In genomic region chr11:106658051-106658880, GRCm38 (mm10) we compare ENCODE assay signal across 9 mouse cellular contexts. TPM values are rescaled to one million over a fixed set of nuclear protein-coding genes. Genes with fewer than 3 reads are reported as not detected.
DNase-seq lines count a peak whose midpoint lies in the region; ATAC-seq and TF ChIP-seq lines count a peak whose summit lies in the region.
"Had no signal": no experiment of that assay in that cellular context is flagged by ENCODE, and none has a peak within 500 bp of the region (broad histone marks: within the 10 kb centered on the region; RNA-seq: fewer than 3 reads in every experiment).

No protein-coding gene starts in this region.

- H3K36me3 ChIP-seq in embryonic facial prominence, embryonic 11.5 days (replicated peaks; ENCODE audit: control insufficient read depth, insufficient read depth, low read depth, low read length): no peaks in the 10 kb centered on the region
- H3K36me3 ChIP-seq in heart, adult 2 months (ENCODE audit: control insufficient read depth, insufficient read depth, low read length): peaks cover 25% of the 10 kb centered on the region
- no peaks in the 10 kb centered on the region for H3K36me3 ChIP-seq in limb, embryonic 10.5 days
- no peaks in the 10 kb centered on the region for H3K36me3 ChIP-seq in midbrain, embryonic 16.5 days (ENCODE audit: control insufficient read depth, insufficient read depth, low read length)

- no peaks in the 10 kb centered on the region for H3K79me2 ChIP-seq in heart, adult 2 months (replicated peaks; ENCODE audit: control insufficient read depth, insufficient read depth, low read length)

- no peak overlapping the region for H3K27ac ChIP-seq in embryonic facial prominence, embryonic 11.5 days (replicated peaks; ENCODE audit: low read depth, low read length)
- H3K27ac ChIP-seq in heart, adult 2 months: peak overlapping the region; percentile 87
- H3K27ac ChIP-seq in limb, embryonic 10.5 days: peak overlapping the region; percentile 84
- H3K27ac ChIP-seq in midbrain, embryonic 16.5 days (ENCODE audit: low read length): peak overlapping the region; percentile 63

- TF ChIP-seq POLR2A in heart, adult 2 months (IDR thresholded peaks at IDR 0.05; ENCODE audit: insufficient read depth, low read depth, low read length): 0 out of 2 replicates have a peak, but pooled peaks have one; percentile 41

- peak overlapping the region; percentile 14; the same call in 1 of the 2 replicates for H3K9ac ChIP-seq in embryonic facial prominence, embryonic 11.5 days (replicated peaks; ENCODE audit: low read length)
- 0 out of 2 replicates have a peak overlapping the region, but pooled peaks have one; percentile 2 for H3K9ac ChIP-seq in heart, adult 2 months (ENCODE audit: low read depth, low read length)
- no peak overlapping the region for H3K9ac ChIP-seq in midbrain, embryonic 16.5 days (ENCODE audit: low read depth, low read length)

- peaks cover 2% of the 10 kb centered on the region; the same call in 1 of the 2 replicates for H3K4me1 ChIP-seq in embryonic facial prominence, embryonic 11.5 days (ENCODE audit: control insufficient read depth, insufficient read depth, low read length)
- peaks cover 33% of the 10 kb centered on the region for H3K4me1 ChIP-seq in heart, adult 2 months (ENCODE audit: control insufficient read depth, insufficient read depth, low read length)
- peaks cover 38% of the 10 kb centered on the region for H3K4me1 ChIP-seq in limb, embryonic 10.5 days
- H3K4me1 ChIP-seq in midbrain, embryonic 16.5 days (ENCODE audit: control insufficient read depth, insufficient read depth, low read length): peaks cover 6% of the 10 kb centered on the region

- ATAC-seq in embryonic facial prominence, embryonic 11.5 days (replicated peaks; ENCODE audit: insufficient number of reproducible peaks, low FRiP score, low TSS enrichment, low read depth): no peak
- ATAC-seq in midbrain, embryonic 16.5 days: peak; percentile 68; the same call in 1 of the 2 replicates

- H3K4me3 ChIP-seq in embryonic facial prominence, embryonic 11.5 days (ENCODE audit: low read depth, low read length): no peak overlapping the region
- H3K4me3 ChIP-seq in heart, adult 2 months: no peak overlapping the region
- 0 out of 2 replicates have a peak overlapping the region, but pooled peaks have one; percentile 18 for H3K4me3 ChIP-seq in limb, embryonic 10.5 days
- no peak overlapping the region for H3K4me3 ChIP-seq in midbrain, embryonic 16.5 days (ENCODE audit: low read depth, low read length)

- no peak for TF ChIP-seq CTCF in heart, adult 2 months (IDR thresholded peaks at IDR 0.05)

- whole genome bisulfite sequencing in embryonic facial prominence, embryonic 11.5 days: 18% methylated on average over 14 of the region's 14 CpGs
- WGBS in heart, adult 2 months: 13% methylated on average over 14 of the region's 14 CpGs
- WGBS in limb, embryonic 10.5 days: 24% methylated on average over 14 of the region's 14 CpGs
- WGBS in midbrain, embryonic 16.5 days: 19% methylated on average over 14 of the region's 14 CpGs

- TF ChIP-seq EP300 in heart, adult 2 months (IDR thresholded peaks at IDR 0.05; ENCODE audit: insufficient read depth, low read depth, low read length): peak; percentile 83; the same call in 1 of the 2 replicates

- peak; percentile 75 for DNase-seq in layer of hippocampus, adult 11-12 months (ENCODE audit: low spot score)
- no peak for DNase-seq in layer of hippocampus, adult 9-10 months (ENCODE audit: low spot score)
- peak; percentile 56 for DNase-seq in embryonic facial prominence, embryonic 11.5 days (ENCODE audit: low spot score)
- DNase-seq in heart, adult 2 months: peak; percentile 86 to 89
- peak; percentile 67 for DNase-seq in kidney, adult 11 months
- peak; percentile 54 for DNase-seq in limb, embryonic 10.5 days (ENCODE audit: low spot score)
- peak; percentile 53 for DNase-seq in thymus, postnatal 14 days

- no peaks in the 10 kb centered on the region for H3K9me3 ChIP-seq in embryonic facial prominence, embryonic 11.5 days (replicated peaks; ENCODE audit: control insufficient read depth, low read length)
- H3K9me3 ChIP-seq in limb, embryonic 10.5 days (replicated peaks): no peaks in the 10 kb centered on the region
- no peaks in the 10 kb centered on the region for H3K9me3 ChIP-seq in midbrain, embryonic 16.5 days (replicated peaks; ENCODE audit: control insufficient read depth, low read length, poor library complexity, severe bottlenecking)

- intact Hi-C loops in heart, adult 2 months (cut with DNase I): loop anchor here (2.0 kb wide), 1 partner anchor 55 kb away; no protein-coding TSS in a partner anchor

- no peaks in the 10 kb centered on the region for H3K27me3 ChIP-seq in embryonic facial prominence, embryonic 11.5 days (ENCODE audit: control insufficient read depth, insufficient read depth, low read length)
- H3K27me3 ChIP-seq in heart, adult 2 months (ENCODE audit: control insufficient read depth, insufficient read depth, low read length): no peaks in the 10 kb centered on the region
- no peaks in the 10 kb centered on the region for H3K27me3 ChIP-seq in limb, embryonic 10.5 days (ENCODE audit: low read depth, poor library complexity, severe bottlenecking)
- H3K27me3 ChIP-seq in midbrain, embryonic 16.5 days (ENCODE audit: control insufficient read depth, insufficient read depth, low read depth, low read length): no peaks in the 10 kb centered on the region
- H3K27me3 ChIP-seq: CH12.LX had no signal

- H3K4me2 ChIP-seq in embryonic facial prominence, embryonic 11.5 days (ENCODE audit: low read depth, low read length): no peak overlapping the region
- H3K4me2 ChIP-seq in midbrain, embryonic 16.5 days (ENCODE audit: low read length): no peak overlapping the region

RNA-seq across cellular contexts. Expression of gene Tex2, which starts 45.0 kb away (rescaled TPM):
- 6.9 and 7.4 TPM in 2 replicates for polyA plus RNA-seq in embryonic facial prominence, embryonic 11.5 days (2014; fragmentation: Nextera tagmentation; extraction: Ambion mirVana)
- 10 to 100 TPM; 42.5 to 46.8 TPM for total RNA-seq in heart, adult 2 months (2021)
- polyA plus RNA-seq in heart, adult 2 months (2012; rRNA removed): 17.2 and 27.1 TPM in 2 replicates
- polyA plus RNA-seq in limb, embryonic 10.5 days (2016; fragmentation: Nextera tagmentation; extraction: Ambion mirVana): 6.9 and 7.2 TPM in 2 replicates
- polyA plus RNA-seq in midbrain, embryonic 16.5 days (2015; fragmentation: Nextera tagmentation; extraction: Ambion mirVana): 35.9 and 37.5 TPM in 2 replicates
